Mouse (Mus musculus): ENCODE data around the gene Trappc2l.
"Not testable (repeated sequence)": the region's sequence is repeated elsewhere in the genome, so short reads cannot be mapped to it uniquely, and the experiment has no call there.

The Trappc2l gene

DNA sequence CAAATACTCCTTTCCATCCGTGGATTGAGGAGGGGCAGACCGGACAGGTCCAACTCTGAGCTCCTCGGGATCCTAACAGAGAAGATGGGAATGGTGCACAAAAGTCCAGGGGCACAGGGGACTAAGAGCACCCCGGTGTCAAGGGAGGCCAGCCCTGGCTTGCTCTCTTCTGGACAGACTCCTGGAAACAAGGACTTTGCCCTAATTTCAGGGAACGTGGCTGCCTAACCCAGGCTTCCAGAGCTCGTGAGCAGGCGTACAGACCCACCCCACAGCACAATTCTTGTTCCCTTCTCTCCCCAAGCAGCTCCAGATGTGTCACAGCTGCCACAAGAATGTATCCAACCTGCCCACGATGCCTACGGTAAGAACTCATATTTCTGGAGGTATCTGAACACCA, 14.4 kb downstream of the Trappc2l start:
- DNase-seq (ENCODE audit: low read depth, low spot score) = no peak

DNA sequence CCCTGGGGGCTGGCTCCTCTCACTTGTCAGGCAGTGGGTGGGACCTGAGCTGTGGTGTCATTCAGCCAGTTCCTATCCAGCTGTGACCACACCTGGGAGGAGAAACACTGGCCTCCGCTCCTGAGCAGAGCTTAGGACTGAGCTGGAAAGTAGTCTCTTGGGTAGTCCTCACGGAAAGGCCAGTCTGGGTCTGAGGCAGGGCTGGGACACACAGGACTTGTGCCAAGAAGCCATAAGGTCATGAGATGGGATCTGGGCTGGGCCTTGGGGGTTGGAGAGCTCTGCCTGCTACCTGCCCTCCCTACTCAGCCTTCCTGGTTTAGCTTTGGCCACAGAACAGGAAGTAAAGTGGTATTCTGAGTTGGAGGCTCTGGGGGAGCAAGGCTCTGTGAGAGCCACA, 15.5 kb downstream of the Trappc2l start:
- DNase-seq (ENCODE audit: low read depth, low spot score) = no peak

DNA sequence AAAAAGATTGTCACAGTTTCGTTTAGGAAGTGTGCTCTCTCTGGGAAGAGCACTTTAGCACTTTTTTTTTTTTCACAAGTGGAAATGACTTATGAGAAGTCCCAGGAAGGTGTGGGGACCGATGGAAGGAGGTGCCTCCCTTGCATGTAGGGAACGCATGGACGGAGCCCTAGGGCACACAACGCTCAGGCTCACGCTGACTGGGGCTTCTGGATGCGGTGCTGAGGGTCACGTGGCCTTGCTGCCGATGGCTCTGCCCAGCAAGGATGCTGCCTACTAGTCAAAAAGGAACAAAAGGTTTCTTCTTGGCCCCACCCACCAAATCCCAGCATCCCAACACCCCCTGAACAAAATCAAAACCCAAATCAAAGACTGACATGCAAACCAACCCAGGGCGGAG, 17.9 kb downstream of the Trappc2l start:
- no peak for DNase-seq (ENCODE audit: low read depth, low spot score)

DNA sequence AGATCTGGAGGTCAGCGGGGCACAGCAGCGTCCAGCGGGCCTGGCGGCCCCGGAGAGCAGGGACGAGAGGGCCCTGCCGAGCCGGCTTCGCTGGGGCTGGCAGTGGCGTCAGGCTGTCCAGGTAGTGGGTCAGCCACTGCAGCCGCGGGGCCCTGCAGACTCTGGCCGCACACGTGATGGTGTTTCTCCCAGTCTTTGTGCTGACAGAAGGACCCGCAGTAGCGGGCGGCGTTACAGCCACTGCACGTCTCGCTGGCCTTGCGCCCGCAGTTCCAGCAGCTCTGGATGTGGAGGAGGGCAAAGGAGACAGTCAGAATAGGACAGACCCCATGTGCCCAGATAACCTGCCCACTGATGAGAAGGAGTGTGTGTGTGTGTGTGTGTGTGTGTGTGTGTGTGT, 19.3 kb downstream of the Trappc2l start:
- no peak for DNase-seq (ENCODE audit: low read depth, low spot score)

DNA sequence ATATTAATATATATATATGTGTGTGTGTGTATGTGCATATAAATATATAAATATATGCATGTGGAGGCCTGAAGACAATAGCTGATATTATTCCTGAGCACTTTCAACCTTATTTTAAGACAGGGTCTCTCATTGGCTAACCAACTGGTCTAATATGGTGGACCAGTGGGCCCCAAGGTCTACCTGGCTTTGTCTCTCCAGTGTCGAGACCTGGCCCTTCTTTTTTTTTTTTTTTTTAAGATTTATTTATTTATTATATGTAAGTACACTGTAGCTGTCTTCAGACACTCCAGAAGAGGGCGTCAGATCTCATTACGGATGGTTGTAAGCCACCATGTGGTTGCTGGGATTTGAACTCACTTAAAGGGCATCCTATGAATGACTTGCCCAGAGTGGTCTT, 20.7 kb downstream of the Trappc2l start:
- not testable (repeated sequence) for DNase-seq (ENCODE audit: low read depth, low spot score)

DNA sequence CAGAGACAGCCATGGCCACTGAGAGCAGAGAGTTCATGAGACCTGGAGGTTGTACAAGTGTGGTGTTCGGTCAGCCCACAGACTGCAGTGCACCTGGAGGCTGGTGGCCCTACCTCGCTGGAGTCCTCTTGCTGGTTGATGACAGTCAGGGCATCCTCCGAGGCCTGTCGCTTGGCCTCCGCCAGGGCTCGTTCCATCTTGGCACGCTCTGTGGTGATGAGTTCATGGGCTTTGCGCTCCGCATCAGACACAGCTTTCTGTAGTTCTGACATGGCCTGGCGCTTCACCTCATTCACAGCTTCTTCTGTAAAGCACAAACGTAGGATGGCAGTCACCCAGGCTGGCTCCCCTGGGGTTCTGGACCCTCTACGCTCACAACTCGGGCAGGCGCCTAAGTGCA, 21.8 kb downstream of the Trappc2l start:
- no peak for DNase-seq (ENCODE audit: low read depth, low spot score)

DNA sequence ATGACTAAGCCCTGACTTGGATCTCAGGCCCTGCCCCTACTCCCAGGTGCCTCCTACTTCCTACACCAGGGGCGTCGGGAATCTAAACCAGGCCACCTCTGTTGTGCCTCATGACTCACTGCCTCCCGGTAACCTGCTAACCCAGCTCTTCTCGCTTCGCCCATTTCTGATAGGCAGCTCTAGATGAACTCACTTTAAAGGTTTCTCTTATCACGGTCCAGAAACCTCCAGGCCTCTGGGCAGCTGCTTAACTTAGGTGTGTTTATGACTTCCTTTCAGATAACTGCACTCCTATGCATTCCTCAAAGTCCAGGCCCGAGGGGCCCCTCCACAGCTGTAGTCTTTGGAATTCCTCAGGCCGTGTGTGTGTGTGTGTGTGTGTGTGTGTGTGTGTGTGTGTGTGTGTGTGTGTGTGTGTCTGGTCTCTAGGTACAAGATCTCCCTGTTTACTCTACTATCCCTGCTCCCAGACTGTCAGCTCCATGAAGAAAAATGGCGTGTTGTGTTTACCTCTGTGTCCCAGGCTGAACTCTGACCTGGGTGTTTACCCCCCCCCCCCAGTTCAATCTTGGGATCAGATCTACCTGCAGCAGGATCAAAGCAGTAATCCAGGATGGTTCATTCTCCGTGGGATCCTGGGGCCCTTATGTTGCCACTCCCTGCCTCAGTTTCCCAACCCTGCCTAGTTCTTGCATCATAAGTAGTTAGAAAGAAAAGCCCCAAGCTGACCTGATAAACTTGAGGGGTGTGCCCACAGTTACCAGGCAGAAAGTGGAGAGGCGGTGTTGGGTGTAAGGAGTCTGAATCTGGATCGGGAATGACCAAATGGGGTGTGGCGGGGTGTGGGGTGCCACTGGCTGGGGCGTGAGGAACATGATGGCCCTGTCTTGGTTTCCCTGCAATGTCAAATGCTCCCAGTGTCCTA, 24.7 kb downstream of the Trappc2l start:
- no peak for DNase-seq (ENCODE audit: low read depth, low spot score)

DNA sequence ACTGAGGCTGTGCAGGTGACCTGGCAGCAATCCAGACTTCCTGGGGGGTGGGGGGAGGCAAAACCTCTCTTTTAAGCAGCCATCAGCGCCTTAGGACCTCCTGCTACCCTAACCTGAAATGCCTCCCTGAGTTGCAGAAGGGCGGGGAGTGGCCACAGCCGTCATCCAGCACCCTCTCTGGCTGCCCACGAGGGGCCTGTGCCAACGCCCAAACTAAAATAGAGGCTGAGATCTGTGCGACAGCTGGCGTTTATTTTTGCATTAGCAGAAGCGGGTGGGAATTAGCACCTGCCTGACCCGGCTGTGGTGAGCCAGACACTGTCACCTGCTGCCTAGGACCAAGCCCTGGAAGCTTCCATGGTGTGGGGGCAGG, 25.3 kb downstream of the Trappc2l start:
- DNase-seq (ENCODE audit: low read depth, low spot score) = no peak

DNA sequence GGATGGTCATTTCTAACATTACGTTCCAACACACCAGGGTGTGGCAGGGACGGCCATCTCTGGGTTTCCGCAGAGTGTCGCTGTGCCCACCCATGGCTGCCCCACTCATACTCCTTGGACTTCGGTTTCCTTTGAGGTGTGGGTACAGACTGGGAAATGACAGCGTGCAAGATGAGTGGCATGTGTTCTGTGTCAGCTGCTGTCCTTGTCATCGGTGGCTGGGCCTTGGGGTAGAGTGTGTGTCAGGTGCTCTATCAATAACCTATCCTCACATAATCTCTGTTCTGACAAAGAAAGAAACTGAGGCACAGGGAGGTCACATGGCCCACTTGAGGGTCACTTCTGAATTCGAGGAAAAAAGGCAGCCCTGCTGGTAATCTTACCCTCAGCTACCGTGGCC, 25.8 kb downstream of the Trappc2l start:
- no peak for DNase-seq (ENCODE audit: low read depth, low spot score)

DNA sequence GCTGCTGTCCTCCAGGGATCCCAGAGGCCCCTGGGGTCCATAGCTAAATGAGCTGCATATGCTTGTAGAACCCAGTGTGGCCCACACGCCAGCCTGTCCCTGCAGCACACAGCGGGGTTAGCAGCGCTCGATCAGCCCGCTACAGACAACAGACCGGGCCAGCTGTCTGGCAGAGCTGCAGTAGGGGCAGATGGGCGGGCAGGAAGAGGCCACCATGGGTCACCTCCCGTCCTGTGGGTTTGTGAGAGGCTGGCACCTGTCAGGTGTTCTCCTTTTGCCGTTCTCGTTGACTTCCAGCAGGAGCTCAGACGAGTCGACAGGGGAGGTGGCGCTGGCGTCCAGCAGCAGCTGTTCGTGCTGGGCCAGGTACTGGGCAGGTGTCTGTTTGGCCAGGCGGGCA, 27.2 kb downstream of the Trappc2l start:
- DNase-seq (ENCODE audit: low read depth, low spot score) = no peak

DNA sequence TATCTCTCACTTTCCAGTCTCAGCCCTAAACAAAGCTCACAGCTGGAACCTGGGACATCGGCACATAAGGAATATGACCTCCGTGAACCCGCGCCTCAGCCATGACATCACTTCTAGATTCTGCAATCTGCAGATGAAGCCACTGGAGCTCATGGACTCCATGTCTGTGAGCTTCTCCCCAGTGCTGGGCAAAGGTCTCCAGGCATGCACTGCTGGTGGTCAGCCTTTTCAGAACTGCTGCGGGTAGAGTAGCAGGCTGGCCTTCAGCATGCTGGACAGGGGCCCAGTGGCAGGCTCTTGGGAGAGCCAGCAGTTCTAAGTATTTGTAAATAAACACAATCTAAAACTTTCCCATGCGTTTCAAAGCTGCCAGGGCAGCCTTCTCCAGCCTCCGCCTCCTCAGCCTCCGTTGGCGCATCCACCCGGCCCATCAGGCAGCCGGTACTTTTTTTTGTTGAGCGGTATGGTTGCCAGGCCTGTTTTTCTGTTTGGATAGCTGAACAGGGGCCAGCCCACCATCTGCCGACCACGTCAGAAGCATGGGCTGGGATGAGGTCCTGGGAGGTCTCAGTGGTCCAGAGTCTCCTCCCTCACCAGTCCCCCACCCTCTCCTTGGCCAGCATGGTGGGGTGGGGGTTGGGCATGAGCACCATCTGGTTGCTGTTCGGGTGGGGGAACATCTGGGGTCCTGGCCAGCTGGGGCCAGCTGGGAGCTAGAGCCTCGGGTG, 28.2 kb downstream of the Trappc2l start:
- no peak for DNase-seq (ENCODE audit: low read depth, low spot score)

DNA sequence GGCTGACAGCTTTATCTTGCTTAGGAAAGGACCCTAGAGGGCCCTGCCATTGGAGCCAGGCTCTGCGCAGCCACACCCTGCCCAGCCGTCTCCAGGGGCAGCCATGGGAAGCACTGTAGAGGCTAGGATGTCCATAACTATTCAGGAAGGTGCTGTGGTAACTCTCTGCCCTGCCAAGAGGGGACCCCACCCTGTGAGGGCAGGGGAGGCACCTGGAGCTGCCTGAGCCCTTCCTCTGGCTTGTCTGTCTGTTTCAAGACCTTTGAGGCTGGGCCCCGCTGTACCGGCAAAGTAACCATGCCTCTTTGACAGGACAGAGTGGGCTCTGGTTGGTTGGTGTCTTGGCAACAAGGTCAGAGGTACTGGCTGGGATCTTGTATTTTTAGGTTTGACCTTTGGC, 29.4 kb downstream of the Trappc2l start:
- DNase-seq (ENCODE audit: low read depth, low spot score) = no peak

DNA sequence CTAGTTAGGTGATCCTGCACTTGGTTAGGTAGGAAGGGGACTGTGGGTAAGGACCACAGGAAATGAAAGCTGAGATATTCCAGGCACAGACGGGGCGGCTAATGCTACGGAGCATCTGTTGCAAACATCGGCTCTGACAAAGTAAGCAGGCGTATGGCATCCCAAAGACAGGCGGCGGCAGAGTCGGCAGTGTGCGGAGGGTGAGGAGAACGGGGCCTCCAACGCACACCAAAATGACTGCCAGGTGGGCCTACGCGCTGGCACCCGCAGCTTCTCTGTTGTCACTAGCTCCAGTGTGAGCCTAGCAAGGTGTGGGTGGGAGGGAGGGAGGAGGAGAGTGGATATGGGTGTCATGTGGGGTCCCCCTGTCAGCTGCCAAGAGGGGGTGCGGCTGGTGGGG, 30.0 kb downstream of the Trappc2l start:
- DNase-seq (ENCODE audit: low read depth, low spot score) = no peak

DNA sequence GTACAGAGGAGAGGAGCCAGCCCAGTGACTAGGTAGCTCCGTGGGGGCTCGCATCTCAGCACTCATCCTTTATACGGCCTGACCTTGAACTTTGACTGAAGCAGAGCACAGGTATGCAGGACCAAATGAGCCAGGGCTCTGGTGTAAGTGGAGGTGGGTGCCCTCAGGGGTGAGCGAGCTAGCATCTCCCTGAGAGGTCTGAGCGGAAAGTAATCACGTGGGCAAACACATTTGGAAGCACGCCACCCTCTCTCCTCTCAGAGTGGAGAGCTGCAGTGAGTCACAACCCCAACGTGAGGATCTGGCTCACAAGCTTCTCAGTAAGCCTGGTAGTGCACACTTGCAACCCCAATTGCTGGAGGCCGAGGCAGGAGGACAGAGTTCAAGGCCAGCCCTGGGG, 30.6 kb downstream of the Trappc2l start:
- DNase-seq (ENCODE audit: low read depth, low spot score) = no peak

DNA sequence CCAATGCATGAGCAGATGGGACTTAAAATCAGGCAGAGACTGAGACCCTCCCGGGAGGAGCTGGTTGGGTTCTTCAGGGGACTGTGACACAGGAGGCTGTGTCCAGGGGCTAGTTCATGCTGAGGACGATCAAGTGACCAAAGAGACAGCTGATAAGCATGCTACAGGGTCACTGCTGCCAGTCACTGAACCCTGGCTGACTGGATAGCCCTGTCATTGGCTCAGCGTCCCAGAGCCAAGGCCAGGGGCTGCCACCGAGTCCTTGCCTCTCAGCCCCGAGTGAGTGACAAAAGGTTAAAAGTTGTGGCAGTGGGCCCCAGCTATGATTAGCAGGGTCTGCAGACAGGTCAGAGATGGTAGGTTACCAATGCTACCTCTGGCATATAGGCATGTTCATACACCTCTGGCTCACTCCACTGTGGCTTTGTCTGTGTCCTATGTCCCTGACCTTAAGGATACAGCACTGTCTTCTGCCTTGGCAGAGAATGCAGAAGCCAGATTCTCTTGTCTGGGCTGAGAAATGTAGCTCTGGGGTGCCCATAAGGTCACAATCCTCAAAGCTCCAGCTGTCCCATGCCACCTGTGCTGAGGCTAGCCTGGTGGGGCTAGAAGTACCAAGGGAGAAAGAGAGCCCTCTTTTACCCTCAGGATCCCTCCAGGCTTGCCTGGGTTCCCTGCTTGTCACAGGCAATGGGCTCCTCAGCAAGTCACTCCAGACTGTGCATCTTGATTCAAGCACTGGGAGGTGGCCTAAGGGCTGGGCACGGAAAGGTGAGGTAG, 32.9 kb downstream of the Trappc2l start:
- no peak for DNase-seq (ENCODE audit: low read depth, low spot score)

DNA sequence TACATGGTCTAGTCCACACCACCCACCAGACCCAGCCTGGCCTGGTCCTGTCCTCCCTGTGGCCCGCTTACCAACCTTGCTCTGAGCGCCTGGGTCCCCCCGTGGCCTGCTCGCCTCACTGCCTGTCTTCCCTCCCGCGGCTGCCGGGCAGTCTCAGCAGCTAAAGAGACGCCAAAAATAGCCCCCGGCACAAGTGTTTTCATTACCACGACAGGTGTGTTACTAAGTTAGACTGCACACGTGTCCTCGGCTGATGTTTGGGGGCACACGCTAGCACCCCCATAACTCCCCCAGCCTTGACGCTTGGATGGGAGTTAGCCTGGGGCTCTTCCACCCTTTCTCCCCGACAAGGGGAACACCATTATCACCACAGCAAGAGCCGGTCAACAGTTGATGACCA, 34.9 kb downstream of the Trappc2l start:
- no peak for DNase-seq (ENCODE audit: low read depth, low spot score)

DNA sequence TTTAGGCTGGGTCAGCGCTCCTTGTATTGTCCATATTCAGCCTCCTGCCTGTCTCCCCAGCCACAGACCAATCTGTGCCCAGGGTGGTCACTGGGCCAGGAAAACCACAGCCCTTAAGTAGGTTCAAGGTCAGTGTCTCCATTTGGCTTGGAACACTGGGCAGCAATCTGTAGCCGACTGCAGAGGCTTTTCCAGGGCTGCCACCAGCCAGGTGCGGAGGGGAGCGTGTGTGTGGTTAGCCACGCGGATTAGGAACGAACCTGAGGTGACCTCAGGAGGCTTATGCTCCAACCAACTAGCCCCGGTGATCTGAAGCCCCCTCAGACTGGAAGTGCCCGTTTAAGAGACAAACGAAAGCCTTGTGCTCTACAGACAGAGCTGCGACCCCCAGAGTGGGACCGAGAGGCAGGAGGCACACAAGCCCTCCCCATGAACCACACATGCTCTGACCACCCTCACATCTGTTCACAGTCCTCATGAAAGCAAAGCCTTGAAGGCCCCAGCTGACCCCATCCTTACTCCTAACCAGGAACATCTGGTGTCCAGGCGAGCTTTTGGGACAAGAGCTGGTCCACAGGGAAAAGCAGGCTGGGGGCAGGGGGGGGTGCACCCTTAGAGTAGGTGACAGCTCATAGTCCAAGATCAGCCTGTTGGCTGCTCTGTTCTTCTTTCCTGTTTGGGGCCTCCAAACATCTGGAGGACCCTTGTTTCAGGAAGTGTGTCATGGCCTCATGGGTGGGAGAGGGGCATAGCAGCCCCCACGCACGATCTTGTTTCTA, 36.9 kb downstream of the Trappc2l start:
- no peak for DNase-seq (ENCODE audit: low read depth, low spot score)

DNA sequence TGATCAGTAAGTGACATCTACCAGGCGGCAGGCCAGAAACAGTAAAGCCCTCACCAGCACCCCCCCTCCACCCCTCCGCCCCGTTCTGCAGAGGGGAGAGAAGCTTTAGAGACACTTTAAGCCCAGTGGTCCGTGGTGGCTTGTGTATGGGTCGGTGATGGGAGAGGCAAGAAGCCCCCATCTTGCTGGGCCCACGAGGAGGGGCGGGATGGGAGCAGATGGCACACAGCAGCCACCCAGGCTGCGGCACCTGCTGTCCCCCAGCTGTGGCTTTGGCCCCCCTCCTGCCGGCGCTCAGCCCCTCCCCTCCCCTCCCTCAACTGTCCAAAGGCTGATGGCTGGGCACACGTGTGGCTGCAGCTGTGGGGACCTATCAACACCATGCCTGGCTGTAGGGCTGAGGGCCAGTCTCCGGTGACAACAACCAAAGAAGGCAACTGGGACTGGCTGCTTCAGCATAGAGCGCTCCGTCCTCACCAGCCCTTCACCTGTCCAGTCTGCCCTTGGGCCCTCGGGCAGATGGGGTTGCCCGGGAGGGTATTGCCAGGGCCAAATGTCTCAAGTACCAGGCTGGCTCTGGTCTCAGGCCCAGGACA, 40.0 kb downstream of the Trappc2l start:
- DNase-seq (ENCODE audit: low read depth, low spot score) = no peak

DNA sequence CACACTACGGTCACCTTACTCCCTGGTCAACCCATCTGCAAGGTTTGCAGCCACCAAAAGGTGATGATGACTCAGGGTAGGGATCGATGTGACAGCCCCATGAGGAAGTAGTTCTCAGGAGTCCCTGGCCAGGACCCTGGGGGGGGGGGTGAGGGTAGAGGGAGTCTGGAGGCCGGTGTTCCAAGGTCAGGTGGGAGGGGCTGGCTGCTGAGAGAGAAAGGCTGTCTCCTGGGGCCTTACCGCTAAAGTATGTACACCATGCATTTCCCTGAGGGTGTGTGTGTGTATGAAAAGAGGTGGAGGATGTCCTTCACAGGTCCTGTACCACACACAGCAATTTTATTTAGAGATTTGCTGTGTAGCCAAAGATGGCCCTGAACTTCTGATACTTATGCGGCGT, 41.2 kb downstream of the Trappc2l start:
- DNase-seq (ENCODE audit: low read depth, low spot score) = no peak

DNA sequence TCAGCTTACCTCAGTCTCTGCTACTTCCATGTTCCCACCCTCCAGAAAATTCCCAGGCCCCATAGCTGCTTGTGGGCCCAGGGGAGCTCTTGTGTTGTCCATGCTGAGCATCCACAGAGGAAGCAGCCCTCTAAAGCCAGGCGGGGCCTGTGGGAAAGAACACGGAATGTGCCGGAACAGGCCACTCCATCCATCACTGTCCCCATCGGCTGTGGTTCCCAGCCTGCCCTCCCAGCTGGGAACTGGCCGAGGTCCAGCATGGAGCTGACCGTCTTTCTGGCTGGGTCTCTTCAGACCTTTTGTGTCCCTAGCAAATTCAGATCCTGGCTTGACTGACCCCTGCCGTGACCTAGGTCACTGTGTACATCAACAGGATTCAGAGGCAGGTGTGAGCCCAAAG, 43.3 kb downstream of the Trappc2l start:
- no peak for DNase-seq (ENCODE audit: low read depth, low spot score)

Measured in retina, postnatal 7 days (tissue).